18 mouse cellular contexts compared by ENCODE assay signal in genomic region chr14:55872039-55872438, GRCm38 (mm10). TPM values are rescaled to one million over a fixed set of nuclear protein-coding genes. Genes with fewer than 3 reads are reported as not detected.
"Had no signal": no experiment of that assay in that cellular context is flagged by ENCODE, and none has a peak within 500 bp of the region (broad histone marks: within the 10 kb centered on the region; RNA-seq: fewer than 3 reads in every experiment).

No protein-coding gene starts in this region.

- H3K4me3 ChIP-seq: kidney, embryonic 15.5 days; left cerebral cortex, adult 2 months; liver, embryonic 13.5 days; midbrain, embryonic 12.5 days; midbrain, embryonic 15.5 days; neural tube, embryonic 12.5 days; neural tube, embryonic 15.5 days had no signal

- H3K27me3 ChIP-seq: kidney, embryonic 15.5 days; midbrain, embryonic 12.5 days; midbrain, embryonic 15.5 days; neural tube, embryonic 12.5 days; neural tube, embryonic 15.5 days had no signal

- H3K9ac ChIP-seq: kidney, embryonic 15.5 days; liver, embryonic 13.5 days; lung, embryonic 14.5 days; midbrain, embryonic 12.5 days; midbrain, embryonic 15.5 days; neural tube, embryonic 12.5 days; neural tube, embryonic 15.5 days had no signal

- ATAC-seq: lung, postnatal 0 days had no signal

- DNase-seq: kidney, postnatal 10 days; kidney, postnatal 36 days; layer of hippocampus, postnatal 36 days; liver, embryonic 13.5 days; lung, embryonic 14.5 days; right cerebral cortex, adult 18-20 months; right cerebral cortex, postnatal 14 days; right cerebral cortex, postnatal 4 days; thymus, postnatal 25 days had no signal

- H3K4me2 ChIP-seq: kidney, embryonic 15.5 days; liver, embryonic 13.5 days; lung, embryonic 14.5 days; midbrain, embryonic 12.5 days; midbrain, embryonic 15.5 days; neural tube, embryonic 12.5 days; neural tube, embryonic 15.5 days had no signal

- H3K9me3 ChIP-seq: kidney, embryonic 15.5 days; liver, embryonic 13.5 days; midbrain, embryonic 12.5 days; midbrain, embryonic 15.5 days; neural tube, embryonic 12.5 days; neural tube, embryonic 15.5 days had no signal

- H3K27ac ChIP-seq: kidney, embryonic 15.5 days; left cerebral cortex, adult 2 months; liver, embryonic 13.5 days; macrophage; midbrain, embryonic 12.5 days; midbrain, embryonic 15.5 days; neural tube, embryonic 12.5 days; neural tube, embryonic 15.5 days had no signal

RNA-seq across cellular contexts. Expression of gene Cbln3, which starts 12.2 kb away (rescaled TPM):
- polyA plus RNA-seq: macrophage had no signal

RNA-seq across cellular contexts. Expression of gene Nfatc4, which starts 49.1 kb away (rescaled TPM):
- total RNA-seq: megakaryocyte, adult 5-6 weeks had no signal
- polyA plus RNA-seq: macrophage had no signal
